Mouse (Mus musculus) cerebellum, postnatal 36 days (tissue): ENCODE measurements at regions not wholly inside any gene's neighbourhood (a gene's known extent, or its start where the extent isn't known, plus 50 kb on each side); places are given as distances from the start of the nearest gene placed in this dataset.

Source experiments
- DNase-seq, 2 experiments: peaks; one replicate each; pipeline ENCODE4 v3.0.0; 2021 to 2022; ENCODE audit warnings: mixed read lengths in 2 of 2

DNA sequence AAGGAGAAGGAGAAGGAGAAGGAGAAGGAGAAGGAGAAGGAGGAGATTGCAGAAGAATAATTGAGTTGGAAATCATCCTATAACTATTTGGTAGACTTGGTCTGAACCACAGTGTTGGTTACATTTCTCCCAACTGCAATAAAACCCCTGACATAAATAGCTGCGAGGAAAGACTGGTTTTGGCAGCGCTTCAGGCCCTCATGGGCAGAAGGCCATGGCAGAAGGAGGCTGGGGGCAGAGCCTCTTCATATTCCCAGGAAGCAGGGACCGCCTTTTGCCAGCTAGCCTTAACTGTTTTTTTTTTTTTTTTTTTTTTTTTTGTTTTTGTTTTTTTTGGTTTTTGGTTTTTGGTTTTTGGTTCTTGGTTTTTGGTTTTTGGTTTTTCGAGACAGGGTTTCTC lies 984.2 kb upstream of the Nrxn1 start:
- DNase-seq, result peak; percentile 24 to 37
